Mouse (Mus musculus) lung, postnatal 4 days (tissue): ENCODE results near the gene Ptpn9.
"Not testable (repeated sequence)": the region's sequence is repeated elsewhere in the genome, so short reads cannot be mapped to it uniquely, and the experiment has no call there.

Experiments
- DNase-seq, 2 experiments: peaks; one replicate each; pipeline ENCODE4 v3.0.0; 2021

Gene Ptpn9

GRCm38 (mm10) chr9:56994286-56995197 is at the start of gene Ptpn9:
Gene Ptpn9, plus strand, starts transcription at chr9:56994923.
- peak; percentile 93 to 94 for DNase-seq

DNA sequence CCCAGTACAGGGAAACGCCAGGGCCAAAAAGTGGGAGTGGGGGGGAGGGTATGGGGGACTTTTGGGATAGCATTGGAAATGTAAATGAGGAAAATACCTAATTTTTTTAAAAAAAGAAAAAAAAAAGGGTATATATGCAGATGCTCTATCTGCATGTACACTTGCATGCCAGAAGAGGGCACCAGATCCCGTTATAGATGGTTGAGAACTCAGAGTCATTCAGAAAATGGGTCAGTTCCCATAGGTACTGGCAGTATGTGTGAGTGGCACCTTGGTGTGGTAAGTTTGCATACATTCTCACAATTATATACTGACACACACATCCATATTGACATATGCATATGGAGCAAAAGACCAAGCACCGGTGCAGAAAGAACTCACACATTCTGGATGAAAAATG is 47.2 kb upstream of the Ptpn9 start:
- peak in 1 of 2 experiments; percentile 69 for DNase-seq

GRCm38 (mm10) chr9:56948699-56949098 is 46.0 kb upstream of the Ptpn9 start:
- not testable (repeated sequence) for DNase-seq

DNA sequence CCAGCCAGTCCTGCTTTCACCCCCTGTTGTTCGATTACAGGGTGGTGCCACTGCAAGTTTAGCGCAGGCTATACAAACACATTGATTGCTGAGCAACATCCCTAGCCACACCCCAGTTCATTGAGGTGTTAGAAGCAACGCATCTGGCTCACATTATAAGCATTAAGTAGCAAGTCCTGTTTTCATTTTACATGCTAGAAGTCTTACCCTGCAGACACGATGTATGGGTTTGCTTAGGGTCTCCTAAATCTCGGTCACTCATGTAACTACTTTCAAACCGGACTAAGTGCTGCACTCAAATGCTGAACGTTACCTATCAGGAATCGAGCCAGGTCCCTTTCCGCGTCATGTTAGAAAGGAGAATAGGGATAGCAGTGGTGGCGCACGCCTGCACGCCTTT is 45.0 kb upstream of the Ptpn9 start:
- DNase-seq = no peak

- peak; percentile 98 for DNase-seq
These were observed 44.0 kb upstream of the Ptpn9 start, which contains the start of gene Snupn for GRCm38 (mm10) chr9:56950414-56951400. Gene Snupn, plus strand, starts transcription at chr9:56950878.

GRCm38 (mm10) chr9:56953562-56953961 is 41.2 kb upstream of the Ptpn9 start:
- DNase-seq = no peak

DNA sequence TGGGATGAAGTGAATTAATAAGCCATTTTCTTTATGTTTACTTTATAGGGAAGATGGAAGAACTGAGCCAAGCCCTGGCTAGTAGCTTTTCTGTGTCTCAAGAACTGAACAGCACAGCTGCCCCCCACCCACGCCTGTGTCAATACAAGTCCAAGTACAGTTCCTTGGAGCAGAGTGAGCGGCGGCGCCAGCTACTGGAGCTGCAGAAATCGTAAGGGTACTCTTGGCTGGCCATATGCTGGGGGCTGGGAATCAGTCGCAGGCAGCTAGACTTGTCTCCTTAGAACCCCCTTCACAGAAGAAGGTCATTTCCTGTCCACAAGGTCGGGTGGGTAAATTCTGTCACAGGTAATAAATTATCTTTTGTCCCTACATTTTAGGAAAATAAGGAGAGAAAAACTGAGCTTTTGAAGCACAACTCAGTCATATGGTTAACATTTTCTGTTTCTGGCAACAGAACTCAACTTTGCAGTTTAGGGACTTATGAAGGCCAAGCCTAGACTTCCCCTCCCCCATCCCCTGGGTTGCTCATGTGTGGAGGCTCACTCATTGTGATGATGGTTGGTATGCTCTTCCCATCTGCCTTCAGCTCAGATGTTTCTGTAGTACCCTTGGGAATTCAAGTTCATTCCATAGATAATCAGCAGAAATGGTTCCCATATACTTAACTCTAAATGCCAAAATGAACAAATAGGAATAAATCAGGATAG is 37.6 kb upstream of the Ptpn9 start:
- DNase-seq = peak; percentile 30 to 50

GRCm38 (mm10) chr9:56958689-56959088 is 36.0 kb upstream of the Ptpn9 start:
- DNase-seq = no peak

DNA sequence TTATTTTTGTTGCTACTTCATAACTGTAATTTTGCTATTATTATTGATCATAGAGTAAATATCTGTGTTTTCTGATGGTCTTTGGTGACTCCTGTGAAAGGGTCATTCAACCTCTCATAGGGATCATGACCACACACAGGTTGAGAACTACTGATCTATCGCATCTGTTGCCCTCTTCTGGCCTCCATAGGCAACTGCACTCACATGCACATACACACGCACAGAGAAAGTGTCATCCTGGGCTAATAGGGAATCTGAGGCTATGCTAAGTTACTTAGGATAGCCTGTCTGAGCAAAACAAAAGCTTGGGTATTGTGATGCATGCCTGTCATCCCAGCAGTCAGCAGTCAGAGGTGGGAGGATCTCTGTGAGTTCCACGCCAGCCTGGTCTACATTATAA is 33.1 kb upstream of the Ptpn9 start:
- no peak for DNase-seq

- no peak for DNase-seq
These were observed 24.6 kb upstream of the Ptpn9 start for GRCm38 (mm10) chr9:56970158-56970557.

- no peak for DNase-seq
These were observed 20.7 kb upstream of the Ptpn9 start for GRCm38 (mm10) chr9:56973960-56974524.

- DNase-seq = no peak
These were observed 19.5 kb upstream of the Ptpn9 start for GRCm38 (mm10) chr9:56975199-56975598.

- DNase-seq = no peak
These were observed 14.5 kb upstream of the Ptpn9 start for GRCm38 (mm10) chr9:56980186-56980585.

DNA sequence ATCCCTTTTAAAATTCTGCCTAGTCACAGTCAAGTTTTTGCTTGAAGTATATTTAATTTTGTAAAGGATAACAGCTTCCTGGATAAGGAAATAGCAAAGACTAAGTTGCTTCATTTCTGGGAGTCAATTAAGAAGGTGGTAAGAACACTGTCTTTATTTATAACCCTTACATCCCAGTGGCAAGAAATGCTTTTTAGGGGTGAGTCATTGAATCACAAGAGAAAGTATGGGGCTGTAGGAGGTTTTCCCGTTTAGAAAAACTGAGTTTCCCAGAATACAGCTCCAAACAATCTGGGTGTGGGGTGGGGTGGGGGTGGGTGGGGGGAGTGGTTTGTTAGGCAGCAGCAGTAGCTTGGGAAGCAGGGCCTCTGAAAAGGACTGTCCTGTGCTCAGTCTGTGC is 13.2 kb upstream of the Ptpn9 start:
- no peak for DNase-seq

DNA sequence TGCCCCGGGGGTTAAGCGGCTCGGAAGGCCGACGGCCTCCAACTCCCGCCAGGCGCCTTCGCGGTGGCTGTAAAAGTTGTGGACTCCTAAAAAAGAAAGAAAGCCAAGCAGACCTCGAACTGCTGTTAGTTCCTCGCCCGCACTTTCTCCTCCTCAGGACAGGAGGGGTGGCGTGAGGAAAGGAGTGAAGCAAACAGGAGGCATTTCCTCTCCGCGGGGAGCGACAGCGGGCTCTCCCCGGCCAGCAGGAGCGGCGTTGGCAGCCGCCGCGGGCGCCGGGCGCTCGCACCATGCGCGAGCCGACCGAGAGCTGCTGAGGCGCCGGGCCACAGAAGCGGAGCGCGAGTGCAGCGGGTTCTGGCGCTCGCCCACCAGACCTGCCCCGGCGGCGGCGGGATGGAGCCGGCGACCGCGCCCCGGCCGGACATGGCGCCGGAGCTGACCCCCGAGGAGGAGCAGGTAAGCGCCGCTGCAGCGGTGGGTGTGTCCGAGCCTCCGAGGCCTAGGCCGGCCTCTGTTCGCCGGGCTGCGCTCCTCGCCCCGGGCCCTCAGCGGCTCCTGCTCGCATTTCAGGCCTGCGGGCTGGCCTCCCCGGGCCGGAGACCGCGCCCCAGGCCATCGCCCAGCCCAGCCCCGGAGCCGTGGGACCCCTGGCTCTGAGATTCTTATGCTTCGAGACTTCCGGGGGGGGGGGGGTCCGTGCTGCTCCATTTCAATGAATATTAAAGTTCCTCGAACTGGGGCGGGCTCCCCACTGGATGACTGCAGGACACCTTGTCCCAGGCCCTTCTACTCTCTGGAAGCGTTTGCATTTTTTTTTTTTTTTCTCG is 690 bp downstream of the Ptpn9 start:
- peak; percentile 77 to 84 for DNase-seq

- DNase-seq = peak; percentile 25 to 31
These were observed 1.3 kb downstream of the Ptpn9 start for GRCm38 (mm10) chr9:56996028-56996346.

GRCm38 (mm10) chr9:56997206-56997605 is 2.5 kb downstream of the Ptpn9 start:
- peak in 1 of 2 experiments; percentile 22 for DNase-seq

GRCm38 (mm10) chr9:57003011-57003410 is 8.3 kb downstream of the Ptpn9 start:
- no peak for DNase-seq

GRCm38 (mm10) chr9:57012393-57012792 is 17.7 kb downstream of the Ptpn9 start:
- no peak for DNase-seq

DNA sequence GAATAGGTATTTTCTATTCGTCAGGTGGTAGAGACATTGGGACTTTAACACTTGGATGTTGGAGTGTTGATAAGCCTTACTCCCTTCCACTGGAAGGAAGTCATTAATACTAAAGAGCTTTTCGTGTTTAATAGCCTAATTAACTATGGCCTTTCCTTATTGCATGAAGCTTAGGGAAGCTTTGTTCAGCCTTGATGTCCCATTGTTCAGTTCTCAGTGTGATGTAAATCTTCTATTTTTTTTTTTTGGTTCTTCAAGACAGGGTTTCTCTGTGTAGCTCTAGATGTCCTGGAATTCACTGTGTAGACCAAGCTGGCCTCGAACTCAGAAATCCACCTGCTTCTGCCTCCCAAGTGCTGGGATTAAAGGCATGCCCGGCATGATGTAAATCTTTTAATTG is 18.2 kb downstream of the Ptpn9 start:
- DNase-seq = no peak

DNA sequence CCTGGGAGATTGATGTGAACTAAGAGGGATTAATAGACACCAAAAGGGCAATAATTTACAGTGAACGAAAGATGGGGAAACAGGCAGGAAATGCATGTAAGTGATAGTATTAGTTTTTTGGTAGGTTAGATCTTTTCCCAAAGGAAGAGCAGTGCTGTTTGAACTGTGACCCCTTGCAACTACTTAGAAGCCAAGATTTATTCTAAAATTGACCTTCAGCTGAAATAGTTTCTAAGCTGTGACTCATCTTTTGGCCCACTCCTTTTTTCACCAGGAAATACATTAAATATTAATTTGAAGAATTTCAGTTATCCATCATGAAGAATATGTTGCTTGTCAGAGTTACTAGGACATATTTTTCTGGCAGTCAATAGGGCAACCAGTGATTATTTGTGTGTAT is 19.0 kb downstream of the Ptpn9 start:
- DNase-seq = no peak

DNA sequence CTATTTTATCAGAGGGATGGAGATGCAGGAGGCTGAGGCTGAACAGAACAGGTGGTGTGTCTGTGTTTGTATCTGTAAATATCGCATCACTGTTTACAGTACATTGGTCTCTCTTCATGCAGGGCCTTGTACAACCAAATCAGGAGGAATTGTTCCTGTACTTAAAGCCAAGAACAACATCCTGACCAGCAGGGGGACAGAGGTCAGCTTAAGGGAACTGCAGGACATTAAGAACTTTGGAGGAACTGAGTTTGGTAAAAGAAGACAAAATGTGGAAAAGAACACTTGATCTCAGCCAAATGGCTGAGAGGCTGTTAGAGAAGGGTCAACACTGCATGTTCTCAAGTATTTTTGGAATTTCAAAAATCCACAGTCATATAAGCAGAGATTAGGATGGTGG is 20.0 kb downstream of the Ptpn9 start:
- no peak for DNase-seq
